Mouse (Mus musculus) liver, embryonic 14.5 days (tissue): ENCODE results near the gene Abcf2. TPM values are rescaled to one million over a fixed set of nuclear protein-coding genes. Genes with fewer than 3 reads are reported as not detected.

Source experiments
- ATAC-seq: fragments of 200-750 bp; cut with Nextera tagmentation; 2 replicates; pipeline ENCODE4 v1.8.0; 2017; ENCODE audit warnings: moderate number of reproducible peaks, mild to moderate bottlenecking, moderate library complexity; ENCODE audit not compliant: insufficient read depth
- DNase-seq, 3 experiments: peaks; one replicate each; pipeline ENCODE4 v3.0.0-alpha.2; 2012 to 2013; ENCODE audit warnings: low read depth in 3 of 3, low spot score in 3 of 3
- H3K27ac ChIP-seq: fragments of 300-500 bp; sonication (generic); 2 replicates; pipeline ENCODE4 v1.5.1; 2014; ENCODE audit warnings: moderate library complexity, mild to moderate bottlenecking, control low read depth, inconsistent platforms
- H3K27me3 ChIP-seq: fragments of 300-500 bp; sonication (generic); 2 replicates; pipeline ENCODE4 v1.6.1; 2014; ENCODE audit warnings: mild to moderate bottlenecking, low read length, moderate library complexity; ENCODE audit not compliant: control insufficient read depth, insufficient read depth
- H3K36me3 ChIP-seq: fragments of 300-500 bp; sonication (generic); replicated peaks from 2 replicates; pipeline ENCODE4 v1.6.1; 2014; ENCODE audit warnings: low read depth; ENCODE audit not compliant: control insufficient read depth, insufficient read depth
- H3K4me1 ChIP-seq, 2 experiments: fragments of 200-500 bp in 1 of 2; fragments of 300-500 bp in 1 of 2; sonication (generic) in 1 of 2; replicated peaks; 2 replicates each; pipeline ENCODE4 v1.6.1; 2012 to 2014; ENCODE audit warnings: antibody characterized with exemption in 1 of 2, inconsistent platforms in 1 of 2, low read length in 1 of 2; ENCODE audit not compliant: control insufficient read depth in 2 of 2, insufficient read depth in 2 of 2
- H3K4me2 ChIP-seq: fragments of 300-500 bp; sonication (generic); 2 replicates; pipeline ENCODE4 v1.6.1; 2014; ENCODE audit warnings: low read depth, mild to moderate bottlenecking, control low read depth, moderate library complexity
- H3K4me3 ChIP-seq, 2 experiments: fragments of 200-500 bp in 1 of 2; fragments of 300-500 bp in 1 of 2; sonication (generic) in 1 of 2; 2 replicates each; pipeline ENCODE4 v1.5.1; 2012 to 2014; ENCODE audit warnings: low read depth in 2 of 2, low read length in 2 of 2, mild to moderate bottlenecking in 2 of 2, control low read depth in 1 of 2, inconsistent platforms in 1 of 2, moderate library complexity in 1 of 2; ENCODE audit not compliant: insufficient read depth in 1 of 2
- H3K9ac ChIP-seq: fragments of 300-500 bp; sonication (generic); replicated peaks from 2 replicates; pipeline ENCODE4 v1.6.1; 2014; ENCODE audit warnings: mild to moderate bottlenecking, control low read depth, moderate library complexity
- H3K9me3 ChIP-seq: fragments of 300-500 bp; sonication (generic); 2 replicates; pipeline ENCODE4 v1.6.1; 2016; ENCODE audit warnings: low read length, mixed read lengths; ENCODE audit not compliant: control insufficient read depth
- CTCF ChIP-seq: IDR thresholded peaks from 2 replicates; pipeline ENCODE4 v1.5.1; 2016; ENCODE audit warnings: antibody characterized with exemption, low read depth, control low read depth
- EP300 ChIP-seq: IDR thresholded peaks from 2 replicates; pipeline ENCODE4 v1.6.1; 2016; ENCODE audit warnings: antibody characterized with exemption, low read depth
- WGBS: fragments of 180-500 bp; shearing (Covaris S2); extraction: QIAGEN DNeasy Blood & Tissue Kit; methylation state at CpG from one replicate; pipeline ENCODE4 v1.1.7; 2014; ENCODE audit not compliant: insufficient replicate concordance; 5-methylcytosine and 5-hydroxymethylcytosine counted together
- polyA plus RNA-seq, 2 experiments: library from polyadenylated mRNA; depleted of rRNA in 1 of 2; stranded (reverse) in 1 of 2; unstranded in 1 of 2; fragments of >200 nt; fragmentation: Nextera tagmentation in 1 of 2; extraction: Ambion mirVana in 1 of 2; gene quantifications; 2 replicates each; pipeline versions ENCODE4 v1.2.1 to v1.2.3; 2012 to 2014

Abcf2 gene
- polyA plus RNA-seq, 2 experiments, result 33.6 to 50.9 TPM

DNA sequence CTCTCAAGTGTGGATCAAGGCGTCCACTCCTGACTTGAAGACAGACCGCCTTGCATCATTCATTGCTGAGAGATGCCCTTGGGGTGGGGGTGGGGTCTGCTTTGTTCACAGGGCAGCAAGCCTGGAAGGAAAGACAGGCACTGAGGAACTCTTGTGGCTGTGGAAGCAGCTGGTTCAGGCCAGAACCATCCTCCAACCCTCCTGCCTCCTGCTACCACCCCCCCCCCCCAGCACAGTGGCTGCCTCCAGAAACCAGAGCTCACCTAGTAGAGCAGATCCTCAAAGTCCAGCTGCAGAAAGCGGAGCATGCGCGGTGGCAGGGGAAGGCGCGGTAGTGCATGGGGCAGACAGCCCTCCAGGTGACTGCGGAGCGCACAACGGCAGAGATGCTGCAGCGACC is 43.9 kb downstream of the Abcf2 start:
- TF ChIP-seq CTCF (no peak), EP300 (no peak)
- H3K27me3 ChIP-seq, result peaks cover 16% of the 10 kb centered on the region
- H3K9me3 ChIP-seq, result no peaks in the 10 kb centered on the region
- no peaks in the 10 kb centered on the region for H3K36me3 ChIP-seq
- no peaks in the 10 kb centered on the region for H3K4me1 ChIP-seq
- DNase-seq (no peak), ATAC-seq (no peak)
- H3K9ac ChIP-seq, result no peak overlapping the region
- H3K27ac ChIP-seq, result no peak overlapping the region
- 49% methylated on average over 11 of the region's 11 CpGs for WGBS
- no peak overlapping the region for H3K4me2 ChIP-seq
- H3K4me3 ChIP-seq, result no peak overlapping the region

DNA sequence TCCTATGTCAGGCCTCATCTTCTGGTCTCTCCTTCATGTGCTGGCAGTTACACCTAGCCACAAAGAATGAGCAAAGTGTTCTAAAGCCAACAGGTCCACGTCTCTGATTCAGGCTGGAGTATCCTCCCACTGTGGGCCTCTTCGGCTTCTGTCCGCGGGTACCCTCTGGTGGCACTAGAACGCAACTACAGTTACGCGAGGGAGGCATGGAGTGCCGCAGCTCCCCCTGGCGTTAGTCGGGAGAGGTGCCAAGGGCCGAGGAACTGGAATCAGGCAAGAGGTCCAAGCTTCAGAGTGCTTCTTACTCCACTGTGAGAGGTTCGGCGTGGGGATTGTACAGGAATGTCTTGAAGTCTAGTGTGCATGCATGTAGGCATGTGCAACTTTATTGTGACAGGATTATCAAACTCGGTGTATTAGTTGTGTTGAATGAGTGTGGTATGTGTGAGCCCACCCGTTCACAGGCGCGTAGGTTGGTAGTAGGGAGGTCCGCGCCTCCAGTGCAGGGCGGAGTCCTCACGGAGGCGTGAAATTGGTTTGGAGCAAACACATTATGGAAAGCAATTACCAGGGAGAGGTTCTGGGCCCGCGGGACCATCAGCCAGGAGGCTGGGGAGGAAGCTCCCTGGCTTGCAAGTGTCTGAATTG is 47.1 kb downstream of the Abcf2 start:
- no peak overlapping the region for H3K27ac ChIP-seq
- H3K36me3 ChIP-seq, result no peaks in the 10 kb centered on the region
- H3K27me3 ChIP-seq, result peaks cover 48% of the 10 kb centered on the region
- H3K9me3 ChIP-seq, result no peaks in the 10 kb centered on the region
- DNase-seq (peak; percentile 57 to 71 (median 61)), ATAC-seq (peak; percentile 55; the same call in 1 of the 2 replicates)
- H3K4me1 ChIP-seq, result no peaks in the 10 kb centered on the region
- TF ChIP-seq CTCF (peak; percentile 100), EP300 (no peak)
- H3K4me2 ChIP-seq, result no peak overlapping the region
- no peak overlapping the region for H3K9ac ChIP-seq
- WGBS, result 15% methylated on average over 24 of the region's 24 CpGs
- no peak overlapping the region for H3K4me3 ChIP-seq

DNA sequence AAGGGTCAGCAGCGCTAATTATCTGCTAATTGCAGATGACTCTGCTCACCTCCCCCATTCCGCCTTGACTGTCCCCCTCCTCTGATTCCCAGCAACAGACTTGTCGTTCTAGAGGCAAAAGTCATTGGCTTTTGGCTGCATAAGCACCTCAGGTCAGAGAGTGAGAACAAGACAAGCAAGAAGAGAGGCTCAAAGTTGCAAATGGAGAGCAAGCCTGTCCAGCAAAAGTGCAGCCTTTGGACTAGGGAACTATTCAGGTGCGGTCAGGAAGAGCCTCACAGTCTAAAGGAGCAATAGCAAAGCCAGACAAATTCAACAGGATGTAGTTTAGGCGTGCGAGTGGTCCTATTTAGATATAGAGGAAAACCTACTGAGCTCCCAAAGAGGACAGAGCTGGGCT is 49.5 kb downstream of the Abcf2 start:
- no peak for DNase-seq
- TF ChIP-seq EP300, result no peak
- TF ChIP-seq CTCF, result no peak
- no peaks in the 10 kb centered on the region for H3K36me3 ChIP-seq
- no peaks in the 10 kb centered on the region for H3K4me1 ChIP-seq
- no peaks in the 10 kb centered on the region for H3K9me3 ChIP-seq
- no peak for ATAC-seq
- peaks cover 72% of the 10 kb centered on the region for H3K27me3 ChIP-seq
- H3K9ac ChIP-seq, result no peak overlapping the region
- WGBS, result 14% methylated on average over 6 of the region's 6 CpGs
- H3K4me2 ChIP-seq, result no peak overlapping the region
- no peak overlapping the region for H3K4me3 ChIP-seq
- H3K27ac ChIP-seq, result no peak overlapping the region

DNA sequence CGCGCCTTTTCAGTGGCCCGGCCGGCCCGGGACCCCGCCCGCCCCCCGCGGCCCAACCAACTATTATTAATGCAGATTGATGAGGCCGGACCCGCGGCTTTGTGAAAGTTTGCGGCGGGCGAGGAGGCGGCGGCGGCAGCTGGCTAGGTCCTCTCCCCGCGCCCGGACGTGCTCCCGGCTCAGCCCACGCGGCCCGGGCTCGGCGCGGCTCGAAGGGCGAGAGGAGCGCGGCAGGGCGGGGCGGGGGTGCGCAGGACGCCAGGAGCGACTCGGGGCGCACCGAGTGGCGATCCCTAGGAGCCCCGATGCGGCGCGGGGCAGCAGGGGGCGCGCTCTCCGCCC is 50.4 kb downstream of the Abcf2 start, which contains the start of gene Gbx1:
Gbx1 (minus strand) TSS at position 314 of the 342 bp plus-strand sequence.
- Histone ChIP-seq H3K4me2 (peak within 1 kb of the TSS; percentile 42), H3K36me3 (no peaks in the 10 kb centered on the region), H3K27ac (no peak within 1 kb of the TSS), H3K9me3 (no peaks in the 10 kb centered on the region), H3K27me3 (peaks cover 80% of the 10 kb centered on the region), H3K4me1 (no peaks in the 10 kb centered on the region), H3K4me3 (peak within 1 kb of the TSS in 1 of 2 experiments; percentile 29; a peak in 2 of 4 replicates), H3K9ac (no peak within 1 kb of the TSS)
- ATAC-seq (no peak), DNase-seq (no peak)
- WGBS, result under 1% methylated on average over 47 of the region's 49 CpGs
- TF ChIP-seq EP300, result no peak
- no peak for TF ChIP-seq CTCF

DNA sequence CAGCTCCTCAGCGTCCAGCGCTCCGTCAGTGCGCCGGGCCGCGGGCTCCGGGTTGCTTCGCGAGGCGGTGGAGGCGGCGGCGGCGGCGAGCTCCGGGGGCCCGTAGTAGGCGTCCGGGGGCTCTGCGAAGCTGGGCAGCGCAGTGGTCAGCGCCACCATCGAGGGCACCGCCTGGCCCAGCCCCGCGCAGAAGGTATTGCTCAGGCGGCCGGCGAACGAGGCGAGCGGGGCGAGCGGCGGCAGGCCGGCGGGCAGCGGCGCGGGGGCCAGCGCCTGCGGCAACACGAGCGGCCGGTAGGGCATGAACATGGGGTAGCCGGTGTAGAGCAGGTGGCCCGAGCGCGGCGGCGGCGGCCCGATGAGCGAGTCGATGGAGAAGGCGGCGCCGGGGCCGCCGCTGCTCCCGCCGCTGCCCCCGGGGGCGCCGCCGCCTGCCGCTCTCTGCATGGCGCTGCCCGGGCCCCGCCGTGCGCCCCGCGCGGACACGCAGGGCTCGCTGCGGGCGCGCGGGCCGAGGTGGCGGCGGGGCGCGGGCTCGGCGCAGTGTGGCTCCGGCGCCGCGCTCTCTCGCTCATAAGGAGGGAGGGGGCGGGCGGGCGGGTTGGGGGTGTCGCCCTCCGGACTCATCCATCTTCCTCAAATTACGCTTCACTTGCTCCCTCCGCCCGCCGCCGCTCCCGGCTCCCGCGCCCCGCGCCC is 50.9 kb downstream of the Abcf2 start:
- peak overlapping the region; percentile 42 for H3K4me2 ChIP-seq
- H3K27me3 ChIP-seq, result peaks cover 85% of the 10 kb centered on the region
- H3K36me3 ChIP-seq, result no peaks in the 10 kb centered on the region
- H3K9ac ChIP-seq, result no peak overlapping the region
- WGBS, result 1% methylated on average over 85 of the region's 109 CpGs
- peak overlapping the region in 1 of 2 experiments; percentile 29; a peak in 2 of 4 replicates for H3K4me3 ChIP-seq
- ATAC-seq (no peak), DNase-seq (no peak)
- TF ChIP-seq EP300 (no peak), CTCF (no peak)
- H3K27ac ChIP-seq, result no peak overlapping the region
- no peaks in the 10 kb centered on the region for H3K9me3 ChIP-seq
- no peaks in the 10 kb centered on the region for H3K4me1 ChIP-seq
